31 mouse cellular contexts compared by ENCODE assay signal in genomic region chr9:62385062-62385461, GRCm38 (mm10). TPM values are rescaled to one million over a fixed set of nuclear protein-coding genes. Genes with fewer than 3 reads are reported as not detected.
DNase-seq lines count a peak whose midpoint lies in the region; ATAC-seq and TF ChIP-seq lines count a peak whose summit lies in the region.
"Had no signal": no experiment of that assay in that cellular context is flagged by ENCODE, and none has a peak within 500 bp of the region (broad histone marks: within the 10 kb centered on the region; RNA-seq: fewer than 3 reads in every experiment).

No protein-coding gene starts in this region.

- no peaks in the 10 kb centered on the region for H3K9me3 ChIP-seq in liver, embryonic 15.5 days (replicated peaks)
- no peaks in the 10 kb centered on the region for H3K9me3 ChIP-seq in lung, postnatal 0 days (ENCODE audit: low read length)
- H3K9me3 ChIP-seq: embryonic facial prominence, embryonic 12.5 days; heart, embryonic 10.5 days; heart, embryonic 15.5 days; hindbrain, embryonic 12.5 days; intestine, embryonic 15.5 days; limb, embryonic 15.5 days; neural tube, embryonic 12.5 days had no signal

- H3K27ac ChIP-seq in liver, embryonic 15.5 days (replicated peaks): no peak overlapping the region
- no peak overlapping the region for H3K27ac ChIP-seq in lung, postnatal 0 days (ENCODE audit: low read length)
- H3K27ac ChIP-seq: embryonic facial prominence, embryonic 12.5 days; heart, embryonic 10.5 days; heart, embryonic 15.5 days; hindbrain, embryonic 12.5 days; hindbrain, postnatal 0 days; intestine, embryonic 15.5 days; layer of hippocampus, adult 2 months; limb, embryonic 15.5 days; macrophage; neural tube, embryonic 12.5 days had no signal

- TF ChIP-seq EP300 in lung, postnatal 0 days (IDR thresholded peaks at IDR 0.05): no peak

- ATAC-seq in liver, embryonic 15.5 days (ENCODE audit: insufficient read depth): peak; percentile 76
- ATAC-seq in lung, postnatal 0 days: no peak
- ATAC-seq: CD4-positive, CD25-positive, alpha-beta regulatory T cell, adult 4 months; forebrain, embryonic 14.5 days; hindbrain, postnatal 0 days; intestine, embryonic 15.5 days; midbrain, embryonic 16.5 days had no signal

- peak; percentile 57 for DNase-seq in MEL-GATA-1-ER (ENCODE audit: extremely low read depth, low read depth)
- DNase-seq in liver: peak; percentile 53
- no peak for DNase-seq in thymus, postnatal 14 days
- no peak for DNase-seq in lung, postnatal 0 days (ENCODE audit: low spot score)
- DNase-seq in thymus, postnatal 4 days: no peak
- DNase-seq in lung, adult 18-20 months: no peak
- DNase-seq: adrenal gland, adult 8-10 months; cerebellum, adult 11 months; cerebellum, adult 9-10 months; cerebellum, postnatal 36 days; embryo, embryonic 11 days; gastrocnemius, postnatal 25 days; heart, adult 11 months; kidney, adult 2 months; kidney, postnatal 36 days; left cerebral cortex, postnatal 4 days had no signal

- peaks cover 35% of the 10 kb centered on the region for H3K4me1 ChIP-seq in liver, embryonic 15.5 days (replicated peaks)
- H3K4me1 ChIP-seq in lung, postnatal 0 days (ENCODE audit: insufficient read depth, low read depth, low read length): peaks cover 7% of the 10 kb centered on the region
- H3K4me1 ChIP-seq: embryonic facial prominence, embryonic 12.5 days; hindbrain, embryonic 12.5 days; intestine, embryonic 15.5 days; limb, embryonic 15.5 days; neural tube, embryonic 12.5 days had no signal

- no peaks in the 10 kb centered on the region for H3K27me3 ChIP-seq in liver, embryonic 15.5 days
- no peaks in the 10 kb centered on the region for H3K27me3 ChIP-seq in lung, postnatal 0 days (replicated peaks; ENCODE audit: insufficient read depth, low read length)
- H3K27me3 ChIP-seq: embryonic facial prominence, embryonic 12.5 days; heart, embryonic 15.5 days; hindbrain, embryonic 12.5 days; intestine, embryonic 15.5 days; limb, embryonic 15.5 days; neural tube, embryonic 12.5 days had no signal

- WGBS in liver, embryonic 15.5 days (ENCODE audit: insufficient replicate concordance): 22% methylated on average over 6 of the region's 6 CpGs
- WGBS in lung, postnatal 0 days: 79% methylated on average over 6 of the region's 6 CpGs

- no peak overlapping the region for H3K9ac ChIP-seq in liver, embryonic 15.5 days
- H3K9ac ChIP-seq in lung, postnatal 0 days (replicated peaks; ENCODE audit: low read depth): no peak overlapping the region
- H3K9ac ChIP-seq: embryonic facial prominence, embryonic 12.5 days; heart, embryonic 15.5 days; hindbrain, embryonic 12.5 days; intestine, embryonic 15.5 days; limb, embryonic 15.5 days; neural tube, embryonic 12.5 days had no signal

- TF ChIP-seq CTCF in lung, postnatal 0 days (IDR thresholded peaks at IDR 0.05): no peak

- H3K4me3 ChIP-seq in liver, embryonic 15.5 days (replicated peaks): no peak overlapping the region
- no peak overlapping the region for H3K4me3 ChIP-seq in lung, postnatal 0 days (ENCODE audit: low read depth, low read length)
- H3K4me3 ChIP-seq: embryonic facial prominence, embryonic 12.5 days; heart, embryonic 10.5 days; heart, embryonic 15.5 days; hindbrain, embryonic 12.5 days; intestine, embryonic 15.5 days; layer of hippocampus, adult 2 months; limb, embryonic 15.5 days; neural tube, embryonic 12.5 days had no signal

- H3K4me2 ChIP-seq in liver, embryonic 15.5 days: no peak overlapping the region
- no peak overlapping the region for H3K4me2 ChIP-seq in lung, postnatal 0 days (replicated peaks; ENCODE audit: low read depth, low read length)
- H3K4me2 ChIP-seq: embryonic facial prominence, embryonic 12.5 days; heart, embryonic 15.5 days; hindbrain, embryonic 12.5 days; intestine, embryonic 15.5 days; limb, embryonic 15.5 days; midbrain, embryonic 11.5 days; neural tube, embryonic 12.5 days had no signal

- H3K36me3 ChIP-seq in liver, embryonic 15.5 days (replicated peaks): no peaks in the 10 kb centered on the region; the same call in 1 of the 2 replicates
- no peaks in the 10 kb centered on the region for H3K36me3 ChIP-seq in lung, postnatal 0 days (ENCODE audit: insufficient read depth, low read length)
- H3K36me3 ChIP-seq: intestine, embryonic 15.5 days had no signal

RNA-seq across cellular contexts. Expression of gene Anp32a, which starts 44.0 kb away (rescaled TPM):
- polyA plus RNA-seq in liver, embryonic 15.5 days (2015; fragmentation: Nextera tagmentation; extraction: Ambion mirVana): 48.5 and 63.7 TPM in 2 replicates
- polyA plus RNA-seq in lung, postnatal 0 days (2015; fragmentation: Nextera tagmentation; extraction: Ambion mirVana): 101 and 141 TPM in 2 replicates

Comparison
In these comparisons a context has a peak if more than half of its experiments do, and no peak if none do; other contexts are left out.
1. DNase-seq: peak in MEL-GATA-1-ER (single experiment) and liver (single experiment); none in thymus, postnatal 14 days (single experiment), lung, postnatal 0 days (single experiment), thymus, postnatal 4 days (single experiment) and lung, adult 18-20 months (0 of 2).